Mouse (Mus musculus) pancreas, adult 10 weeks (tissue): ENCODE results near the gene Slc17a7. TPM values are rescaled to one million over a fixed set of nuclear protein-coding genes. Genes with fewer than 3 reads are reported as not detected.

Source experiments
- polyA plus RNA-seq: library from polyadenylated mRNA; stranded (reverse); fragments of 350-450 nt; fragmentation: Illumina TruSeq; extraction: RNeasy Lipid Tissue Mini Kit (QIAGEN cat#74804); gene quantifications from one replicate; pipeline ENCODE4 v1.2.3, GENCODE M21; 2015; ENCODE audit warnings: low read depth, low replicate concordance; ENCODE audit not compliant: insufficient read depth

The Slc17a7 gene
- not detected for polyA plus RNA-seq

GRCm38 (mm10) chr7:45163735-45164490 is at the start of gene Slc17a7:
Gene Slc17a7 (plus strand): TSS chr7:45163949.

GRCm38 (mm10) chr7:45124224-45125143 is 39.3 kb upstream of the Slc17a7 start, which contains the start of gene Rps11:
Gene Rps11 (minus strand): TSS chr7:45124439.

GRCm38 (mm10) chr7:45128624-45129246 is 35.0 kb upstream of the Slc17a7 start, which contains the start of gene Rpl13a:
Gene Rpl13a (minus strand): TSS chr7:45128761.

GRCm38 (mm10) chr7:45135993-45136567 is 27.7 kb upstream of the Slc17a7 start, which contains the start of the genes Gm45713 and Flt3l:
Gene Gm45713 (minus strand): TSS chr7:45136231.
Gene Flt3l (minus strand): TSS chr7:45136432.

GRCm38 (mm10) chr7:45154096-45154992 is 9.4 kb upstream of the Slc17a7 start, which contains the start of the genes Pih1d1 and Aldh16a1:
Gene Pih1d1 (plus strand): TSS chr7:45154303.
Gene Aldh16a1 (minus strand): TSS chr7:45154584.

GRCm38 (mm10) chr7:45179469-45179868 is 15.7 kb downstream of the Slc17a7 start, which contains the start of gene Gfy:
Gene Gfy (minus strand): TSS chr7:45179569.

GRCm38 (mm10) chr7:45180896-45181477 is 17.2 kb downstream of the Slc17a7 start, which contains the start of gene Pth2:
Gene Pth2 (plus strand): TSS chr7:45180995.

GRCm38 (mm10) chr7:45204380-45205143 is 40.8 kb downstream of the Slc17a7 start, which contains the start of gene Ccdc155:
Gene Ccdc155 (minus strand): TSS chr7:45204892.

GRCm38 (mm10) chr7:45211851-45212251 is 48.1 kb downstream of the Slc17a7 start, which contains the start of gene Dkkl1:
Gene Dkkl1 (minus strand): TSS chr7:45212147.

GRCm38 (mm10) chr7:45215673-45216441 is 52.1 kb downstream of the Slc17a7 start, which contains the start of gene Tead2:
Gene Tead2 (plus strand): TSS chr7:45215753.

Other genes with a start within 250 kb of the Slc17a7 start
- 13.8 TPM for gene Ap2a1, start 234.5 kb upstream of the Slc17a7 start, polyA plus RNA-seq
- gene Tsks, start 220.7 kb upstream of the Slc17a7 start, polyA plus RNA-seq, result not detected
- gene Cpt1c, start 189.1 kb upstream of the Slc17a7 start, polyA plus RNA-seq, result 3.9 TPM
- 31.9 TPM for gene Prmt1, start 177.4 kb upstream of the Slc17a7 start, polyA plus RNA-seq
- 70.4 TPM for gene Irf3, start 166.3 kb upstream of the Slc17a7 start, polyA plus RNA-seq
- 2.8 TPM for gene Bcl2l12, start 165.2 kb upstream of the Slc17a7 start, polyA plus RNA-seq
- gene Scaf1, start 147.6 kb upstream of the Slc17a7 start, polyA plus RNA-seq, result 17.4 TPM
- 29.2 TPM for gene Rras, start 146.0 kb upstream of the Slc17a7 start, polyA plus RNA-seq
- gene Prr12, start 111.1 kb upstream of the Slc17a7 start, polyA plus RNA-seq, result 5.3 TPM
- 12.8 TPM for gene Nosip, start 101.5 kb upstream of the Slc17a7 start, polyA plus RNA-seq
- gene Prrg2, start 101.3 kb upstream of the Slc17a7 start, polyA plus RNA-seq, result 13.8 TPM
- gene Rcn3, start 71.7 kb upstream of the Slc17a7 start, polyA plus RNA-seq, result 25.7 TPM
- 25.4 TPM for gene Fcgrt, start 60.1 kb upstream of the Slc17a7 start, polyA plus RNA-seq
- 500 TPM for gene Rps11, start 39.5 kb upstream of the Slc17a7 start, polyA plus RNA-seq
- 1,110 TPM for gene Rpl13a, start 35.2 kb upstream of the Slc17a7 start, polyA plus RNA-seq
- 0.61 TPM for gene Gm45713, start 27.7 kb upstream of the Slc17a7 start, polyA plus RNA-seq
- gene Flt3l, start 27.5 kb upstream of the Slc17a7 start, polyA plus RNA-seq, result 14.1 TPM
- 8.8 TPM for gene Pih1d1, start 9.6 kb upstream of the Slc17a7 start, polyA plus RNA-seq
- 9.4 TPM for gene Aldh16a1, start 9.4 kb upstream of the Slc17a7 start, polyA plus RNA-seq
- not detected for gene Gfy, start 15.6 kb downstream of the Slc17a7 start, polyA plus RNA-seq
- not detected for gene Pth2, start 17.0 kb downstream of the Slc17a7 start, polyA plus RNA-seq
- not detected for gene Ccdc155, start 40.9 kb downstream of the Slc17a7 start, polyA plus RNA-seq
- gene Dkkl1, start 48.2 kb downstream of the Slc17a7 start, polyA plus RNA-seq, result 7.0 TPM
- 98.6 TPM for gene Tead2, start 51.8 kb downstream of the Slc17a7 start, polyA plus RNA-seq
- 2.7 TPM for gene Cd37, start 75.2 kb downstream of the Slc17a7 start, polyA plus RNA-seq
- gene Slc6a16, start 77.1 kb downstream of the Slc17a7 start, polyA plus RNA-seq, result not detected
- not detected for gene Slc6a21, start 113.6 kb downstream of the Slc17a7 start, polyA plus RNA-seq
- 15.2 TPM for gene Trpm4, start 169.8 kb downstream of the Slc17a7 start, polyA plus RNA-seq
- 0.89 TPM for gene Hrc, start 171.3 kb downstream of the Slc17a7 start, polyA plus RNA-seq
- gene Ppfia3, start 203.1 kb downstream of the Slc17a7 start, polyA plus RNA-seq, result 0.92 TPM
- 4.4 TPM for gene Lin7b, start 206.6 kb downstream of the Slc17a7 start, polyA plus RNA-seq
- gene Snrnp70, start 231.8 kb downstream of the Slc17a7 start, polyA plus RNA-seq, result 230 TPM
- not detected for gene Kcna7, start 241.7 kb downstream of the Slc17a7 start, polyA plus RNA-seq
- gene Ntf5, start 249.7 kb downstream of the Slc17a7 start, polyA plus RNA-seq, result not detected